Mouse (Mus musculus) spleen, embryonic (tissue): Measurements from ENCODE around the gene Ube2v1.

Experiments used
- CTCF ChIA-PET: fragments of 350-600 bp; sonication (Branson Sonifier 250); formaldehyde crosslinking; loops from one replicate; lab custom pipeline; 2022; lab: Charles Lee

Gene Ube2v1

GRCm38 (mm10) chr2:167631591-167632448 is at the start of gene Ube2v1:
Gene Ube2v1 (minus strand): TSS chr2:167632095.
- CTCF ChIA-PET, result no interaction called here

GRCm38 (mm10) chr2:167680657-167681056 is 48.8 kb upstream of the Ube2v1 start:
- CTCF ChIA-PET, result interaction anchor here (0.6 to 1.7 kb wide), 11 partner anchors 24 to 659 kb away, joined by 3 to 7 read pairs (median 5); no protein-coding TSS in a partner anchor

GRCm38 (mm10) chr2:167679902-167680430 is 48.1 kb upstream of the Ube2v1 start:
- CTCF ChIA-PET, result interaction anchor here (0.5 to 1.7 kb wide), 12 partner anchors 28 to 400 kb away, joined by 3 to 7 read pairs (median 5); no protein-coding TSS in a partner anchor

- CTCF ChIA-PET, result interaction anchor here (1.4 kb wide), 1 partner anchor 147 kb away, joined by 4 read pairs; no protein-coding TSS in a partner anchor
Observed at GRCm38 (mm10) chr2:167678600-167678999, 46.7 kb upstream of the Ube2v1 start.

DNA sequence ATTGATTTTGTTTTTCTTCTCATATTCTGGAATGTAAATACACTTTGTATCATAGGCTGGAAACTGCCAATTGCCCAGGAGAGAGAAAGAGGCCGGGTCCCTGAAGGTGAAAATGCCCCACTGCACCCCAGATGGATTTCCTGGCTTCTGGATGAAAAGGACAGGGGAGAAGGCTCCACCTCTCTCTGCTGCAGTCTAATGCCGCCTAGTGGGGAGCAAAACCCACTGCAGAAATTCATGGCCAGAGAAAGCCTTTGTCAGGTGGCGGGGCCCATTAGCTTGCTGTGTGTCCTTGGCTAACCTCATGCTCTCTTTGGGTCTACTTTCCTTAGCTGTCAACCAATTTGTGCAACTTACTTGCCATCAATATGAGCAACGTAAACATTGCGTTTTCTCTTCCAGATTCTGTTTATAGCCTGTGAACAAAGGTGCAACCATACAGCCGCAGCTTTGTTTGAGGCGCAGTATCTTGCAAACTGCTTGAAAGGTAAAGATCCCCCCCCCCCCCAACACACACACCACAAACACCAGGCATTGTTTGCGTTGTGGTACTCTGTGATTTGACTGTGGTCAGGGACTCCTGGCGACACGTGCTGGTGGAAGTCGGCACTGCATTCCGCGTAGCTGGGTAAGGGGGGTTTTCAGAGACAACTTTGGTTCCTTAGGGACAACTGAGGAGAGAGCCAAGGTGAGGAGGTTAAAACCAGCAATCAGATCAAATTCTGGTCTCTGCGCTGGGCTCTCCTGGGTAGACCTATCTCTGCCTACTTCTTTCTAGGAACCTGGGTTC is 43.4 kb upstream of the Ube2v1 start:
- CTCF ChIA-PET, result interaction anchor here (0.5 to 0.6 kb wide), 2 partner anchors 39 to 771 kb away, joined by 7 to 10 read pairs; no protein-coding TSS in a partner anchor

- CTCF ChIA-PET, result interaction anchor here (0.7 kb wide), 2 partner anchors 10 kb away, joined by 3 to 24 read pairs; no protein-coding TSS in a partner anchor
Observed at GRCm38 (mm10) chr2:167672212-167672685, 40.4 kb upstream of the Ube2v1 start.

DNA sequence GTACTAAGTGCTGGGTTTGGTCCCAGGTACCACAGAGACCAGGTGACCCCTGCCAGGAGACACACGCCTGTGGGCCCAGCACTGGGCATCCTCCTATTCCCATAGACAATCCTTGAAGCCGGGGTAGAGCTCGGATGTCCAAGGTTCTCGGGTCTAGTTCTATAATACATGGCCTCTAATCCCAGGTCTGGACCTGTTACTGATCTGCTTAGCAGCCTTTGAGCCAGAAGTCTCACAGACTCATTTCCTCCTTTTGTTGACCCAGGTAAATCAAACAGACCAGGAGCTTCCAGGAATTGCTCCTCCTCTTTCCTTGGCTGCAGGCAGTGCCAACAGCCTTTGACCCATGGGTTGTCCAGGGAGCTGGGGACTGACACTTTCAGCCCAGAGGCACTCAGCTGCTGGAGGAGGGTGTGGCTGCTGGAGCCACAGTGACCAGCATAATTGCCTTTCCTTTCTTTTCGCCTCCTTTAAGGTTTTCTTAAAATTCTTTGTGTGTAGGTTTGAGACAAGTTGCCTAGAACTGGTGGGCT is 39.3 kb upstream of the Ube2v1 start:
- CTCF ChIA-PET, result interaction anchor here (0.6 to 0.7 kb wide), 2 partner anchors 11 to 920 kb away, joined by 7 to 24 read pairs; no protein-coding TSS in a partner anchor

DNA sequence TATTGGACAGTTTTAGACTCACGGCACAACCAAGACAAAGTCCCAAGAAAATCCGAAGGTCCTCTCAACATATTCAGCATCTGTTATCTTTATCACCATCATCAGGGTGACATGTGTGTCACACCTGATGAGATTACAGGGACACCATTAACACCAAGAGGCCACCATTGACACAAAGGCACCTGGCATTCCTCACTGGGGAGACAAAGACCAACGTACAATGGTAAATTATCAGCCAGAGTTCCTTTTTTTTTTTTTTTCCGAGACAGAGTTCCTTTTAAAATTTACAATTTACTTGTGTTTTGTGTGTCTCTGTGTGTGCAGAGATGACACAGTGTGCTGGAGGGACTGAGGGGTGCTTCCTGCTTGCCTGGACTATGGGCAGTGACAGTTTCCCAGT is 37.5 kb upstream of the Ube2v1 start:
- CTCF ChIA-PET, result no interaction called here

DNA sequence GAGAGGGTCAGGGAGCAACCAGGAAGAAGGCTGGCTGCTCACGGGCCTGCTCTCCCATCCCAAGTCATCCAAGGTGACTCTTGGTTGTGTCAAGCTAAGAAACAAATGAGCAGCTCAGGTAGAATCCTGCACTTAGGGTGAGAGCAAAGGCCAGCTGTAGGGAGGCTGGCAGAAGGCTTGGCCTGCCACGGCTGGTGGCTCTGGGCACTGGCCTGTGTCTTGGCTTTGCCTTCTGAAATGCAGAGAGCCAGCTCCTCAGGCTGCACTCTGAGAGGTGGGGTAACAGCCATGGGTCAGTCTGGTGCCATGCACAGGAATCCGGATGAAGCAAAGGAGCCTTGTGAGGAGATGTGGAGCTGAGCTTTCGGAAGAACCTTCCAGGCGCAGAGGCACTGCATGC is 36.5 kb upstream of the Ube2v1 start:
- CTCF ChIA-PET, result no interaction called here

GRCm38 (mm10) chr2:167665972-167666713 is 34.2 kb upstream of the Ube2v1 start:
- CTCF ChIA-PET, result no interaction called here

DNA sequence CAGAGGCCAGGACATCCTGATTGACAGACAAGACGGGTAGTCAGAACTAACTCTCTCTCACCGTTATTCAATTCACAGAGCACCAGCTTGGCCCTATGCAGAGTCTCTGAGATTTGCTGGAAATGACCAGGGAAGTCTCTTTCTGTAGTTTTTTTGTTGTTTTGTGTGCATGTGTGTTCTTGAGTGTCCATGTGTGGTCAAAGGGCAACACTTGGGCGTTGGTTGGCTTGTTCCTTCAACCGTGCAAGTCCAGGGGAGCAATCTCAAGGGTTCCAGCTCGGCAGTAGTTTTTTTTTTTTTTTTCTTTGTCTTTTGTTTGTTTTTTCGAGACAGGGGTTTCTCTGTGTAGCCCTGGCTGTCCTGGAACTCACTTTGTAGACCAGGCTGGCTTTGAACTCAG is 30.8 kb upstream of the Ube2v1 start:
- CTCF ChIA-PET, result interaction anchor here (0.8 kb wide), 1 partner anchor 10 kb away, joined by 3 read pairs; no protein-coding TSS in a partner anchor

GRCm38 (mm10) chr2:167661270-167662203 is 29.6 kb upstream of the Ube2v1 start, which contains the start of gene Gm20431:
Gene Gm20431 (minus strand): TSS chr2:167661496.
- CTCF ChIA-PET, result interaction anchor here (0.5 to 0.8 kb wide), 3 partner anchors 11 to 1675 kb away, joined by 3 to 20 read pairs (median 3); no protein-coding TSS in a partner anchor

DNA sequence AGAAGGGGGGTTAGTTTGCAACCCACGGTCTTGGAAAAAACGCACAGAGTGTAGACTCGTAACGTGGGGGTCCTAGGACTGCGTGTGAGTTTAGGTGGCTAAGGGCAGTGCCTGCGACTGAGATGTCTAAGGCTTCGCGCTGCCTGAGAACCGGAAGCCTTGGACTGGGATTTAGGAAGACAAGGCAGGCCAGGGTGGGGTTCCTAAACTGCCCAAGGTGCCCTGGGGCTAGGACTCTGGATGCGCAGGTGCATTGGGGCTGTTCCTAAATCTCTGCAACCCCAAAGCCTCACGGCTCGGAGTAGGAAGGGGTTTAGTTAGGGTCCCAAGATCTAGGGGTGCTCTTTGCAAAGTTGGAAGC is 28.7 kb upstream of the Ube2v1 start:
- CTCF ChIA-PET, result interaction anchor here (0.5 to 0.6 kb wide), 3 partner anchors 14 to 71 kb away, joined by 3 to 20 read pairs (median 7); no protein-coding TSS in a partner anchor

DNA sequence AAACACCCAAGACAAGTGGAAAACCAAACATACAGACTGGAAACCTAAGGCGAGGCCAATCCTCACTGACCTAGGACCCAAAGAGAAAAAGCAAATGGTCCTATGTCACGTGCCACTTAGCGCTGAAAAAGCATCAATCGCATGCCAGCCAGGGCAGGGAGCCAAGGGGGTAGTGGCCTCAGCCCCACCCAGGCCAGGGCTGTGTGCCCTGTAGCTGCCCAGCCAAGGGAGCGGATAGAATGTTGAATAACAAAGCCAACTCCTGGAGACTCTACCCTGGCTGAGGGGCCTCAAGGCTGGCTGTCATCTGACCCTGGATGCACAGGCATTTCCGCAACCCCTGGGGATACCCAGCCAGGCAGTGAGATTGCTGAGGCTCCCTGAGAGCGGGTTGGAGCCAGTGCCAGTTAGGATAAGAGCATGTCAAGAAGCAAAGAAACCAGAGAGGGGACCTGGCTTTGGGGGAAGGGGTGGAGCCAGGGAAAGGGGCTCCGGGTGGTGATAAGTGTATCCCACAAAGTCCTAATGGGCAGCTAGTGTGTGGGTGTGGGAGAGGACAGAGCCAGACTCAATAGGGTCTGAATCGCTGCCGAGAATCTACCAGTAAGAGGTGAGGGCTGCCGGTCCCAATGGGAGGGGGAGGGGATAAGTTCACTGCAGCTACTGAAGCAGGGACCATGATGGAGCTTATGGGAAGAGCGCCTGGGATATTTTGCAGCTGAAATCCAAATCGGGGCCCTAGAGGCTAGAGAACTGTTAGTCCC is 28.1 kb upstream of the Ube2v1 start:
- CTCF ChIA-PET, result interaction anchor here (0.6 kb wide), 3 partner anchors 13 to 302 kb away, joined by 3 to 7 read pairs (median 3); no protein-coding TSS in a partner anchor

DNA sequence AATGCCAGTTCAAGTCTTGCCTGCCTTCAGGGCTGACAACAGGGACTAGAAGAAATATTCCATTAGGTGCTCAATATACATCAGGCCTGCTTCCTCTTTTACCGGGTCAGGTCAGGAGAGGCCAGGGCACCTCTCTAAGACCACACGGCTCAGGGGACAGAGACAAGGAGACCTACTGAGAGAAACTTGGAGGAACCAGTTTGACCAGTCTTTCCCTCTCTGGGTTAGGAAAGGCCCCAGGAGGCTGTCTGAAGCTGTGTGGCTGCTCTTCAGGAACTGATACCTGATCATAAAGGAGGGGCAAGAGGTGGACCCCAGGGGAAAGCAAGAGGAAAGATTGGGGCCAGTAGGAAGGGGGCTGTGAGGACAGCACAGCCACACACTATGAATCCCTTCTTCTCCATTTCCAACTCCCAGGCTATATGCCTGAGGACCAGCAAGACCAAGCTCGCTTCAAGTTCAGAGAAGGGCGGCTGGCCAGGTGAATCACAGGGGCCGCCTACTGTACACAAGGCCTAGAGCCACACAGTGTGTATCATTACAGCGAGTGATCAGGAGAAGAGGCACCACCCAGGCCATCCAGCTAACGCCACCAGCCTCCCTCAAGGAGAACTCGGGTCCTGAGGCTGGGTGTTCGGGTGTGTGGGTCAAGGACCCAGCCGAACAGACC is 27.4 kb upstream of the Ube2v1 start:
- CTCF ChIA-PET, result no interaction called here

- CTCF ChIA-PET, result no interaction called here
Observed at GRCm38 (mm10) chr2:167658712-167659111, 26.8 kb upstream of the Ube2v1 start.

GRCm38 (mm10) chr2:167657973-167658372 is 26.1 kb upstream of the Ube2v1 start:
- CTCF ChIA-PET, result no interaction called here
